Mouse (Mus musculus): ENCODE measurements around the gene Lrrc8e. TPM values are rescaled to one million over a fixed set of nuclear protein-coding genes. Genes with fewer than 3 reads are reported as not detected.

The Lrrc8e gene
- polyA plus RNA-seq (2014; fragmentation: Nextera tagmentation; extraction: Ambion mirVana), result 0.20 and 0.21 TPM in 2 replicates

GRCm38 (mm10) chr8:4226739-4227347 lies at the start of gene Lrrc8e:
Lrrc8e (plus strand) TSS chr8:4226827.
- Histone ChIP-seq H3K27ac (ENCODE audit: low read depth, low read length) (no peak within 1 kb of the TSS), H3K36me3 (ENCODE audit: control insufficient read depth, insufficient read depth, low read length) (no peaks in the 10 kb centered on the region), H3K4me3 (ENCODE audit: low read depth, low read length) (peak within 1 kb of the TSS; percentile 12), H3K4me2 (ENCODE audit: low read depth, low read length, severe bottlenecking) (peak within 1 kb of the TSS; percentile 43), H3K9me3 (ENCODE audit: control insufficient read depth, low read length) (no peaks in the 10 kb centered on the region), H3K4me1 (replicated peaks; ENCODE audit: control insufficient read depth, insufficient read depth, low read length) (peaks cover 2% of the 10 kb centered on the region; the same call in 1 of the 2 replicates), H3K27me3 (ENCODE audit: control insufficient read depth, insufficient read depth, low read length) (peaks cover 7% of the 10 kb centered on the region), H3K9ac (ENCODE audit: low read length) (peak within 1 kb of the TSS; percentile 21; the same call in 1 of the 2 replicates)
- no peak for DNase-seq (ENCODE audit: low spot score)
- ATAC-seq (replicated peaks; ENCODE audit: low FRiP score), result peak; percentile 63
- 4% methylated on average over 33 of the region's 33 CpGs for WGBS

- H3K4me3 ChIP-seq (ENCODE audit: low read depth, low read length), result no peak overlapping the region
- H3K9ac ChIP-seq (ENCODE audit: low read length), result no peak overlapping the region
- no peaks in the 10 kb centered on the region for H3K27me3 ChIP-seq (ENCODE audit: control insufficient read depth, insufficient read depth, low read length)
- H3K36me3 ChIP-seq (ENCODE audit: control insufficient read depth, insufficient read depth, low read length), result no peaks in the 10 kb centered on the region; the same call in 1 of the 2 replicates
- no peak overlapping the region for H3K4me2 ChIP-seq (ENCODE audit: low read depth, low read length, severe bottlenecking)
- DNase-seq (ENCODE audit: low spot score) (no peak), ATAC-seq (replicated peaks; ENCODE audit: low FRiP score) (no peak)
- H3K9me3 ChIP-seq (ENCODE audit: control insufficient read depth, low read length), result no peaks in the 10 kb centered on the region
- 82% methylated on average over 8 of the region's 8 CpGs for WGBS
- H3K27ac ChIP-seq (ENCODE audit: low read depth, low read length), result no peak overlapping the region
- no peaks in the 10 kb centered on the region for H3K4me1 ChIP-seq (replicated peaks; ENCODE audit: control insufficient read depth, insufficient read depth, low read length)
Observed at GRCm38 (mm10) chr8:4183409-4183808, 43.2 kb upstream of the Lrrc8e start.

- no peak overlapping the region for H3K4me2 ChIP-seq (ENCODE audit: low read depth, low read length, severe bottlenecking)
- ATAC-seq (replicated peaks; ENCODE audit: low FRiP score) (no peak), DNase-seq (ENCODE audit: low spot score) (no peak)
- 85% methylated on average over 2 of the region's 2 CpGs for WGBS
- H3K9ac ChIP-seq (ENCODE audit: low read length), result no peak overlapping the region
- H3K9me3 ChIP-seq (ENCODE audit: control insufficient read depth, low read length), result no peaks in the 10 kb centered on the region
- H3K36me3 ChIP-seq (ENCODE audit: control insufficient read depth, insufficient read depth, low read length), result no peaks in the 10 kb centered on the region; the same call in 1 of the 2 replicates
- H3K4me1 ChIP-seq (replicated peaks; ENCODE audit: control insufficient read depth, insufficient read depth, low read length), result no peaks in the 10 kb centered on the region
- H3K27me3 ChIP-seq (ENCODE audit: control insufficient read depth, insufficient read depth, low read length), result no peaks in the 10 kb centered on the region
- no peak overlapping the region for H3K27ac ChIP-seq (ENCODE audit: low read depth, low read length)
- H3K4me3 ChIP-seq (ENCODE audit: low read depth, low read length), result no peak overlapping the region
Observed at GRCm38 (mm10) chr8:4186151-4186550, 40.5 kb upstream of the Lrrc8e start.

- no peak for ATAC-seq (replicated peaks; ENCODE audit: low FRiP score)
- no peak overlapping the region for H3K27ac ChIP-seq (ENCODE audit: low read depth, low read length)
- peaks cover 3% of the 10 kb centered on the region; the same call in 1 of the 2 replicates for H3K4me1 ChIP-seq (replicated peaks; ENCODE audit: control insufficient read depth, insufficient read depth, low read length)
- no peak overlapping the region for H3K4me3 ChIP-seq (ENCODE audit: low read depth, low read length)
- H3K9me3 ChIP-seq (ENCODE audit: control insufficient read depth, low read length), result no peaks in the 10 kb centered on the region
- H3K4me2 ChIP-seq (ENCODE audit: low read depth, low read length, severe bottlenecking), result no peak overlapping the region
- H3K36me3 ChIP-seq (ENCODE audit: control insufficient read depth, insufficient read depth, low read length), result no peaks in the 10 kb centered on the region; the same call in 1 of the 2 replicates
- H3K9ac ChIP-seq (ENCODE audit: low read length), result no peak overlapping the region
- no peak for DNase-seq (ENCODE audit: low spot score)
- no peaks in the 10 kb centered on the region for H3K27me3 ChIP-seq (ENCODE audit: control insufficient read depth, insufficient read depth, low read length)
Observed at GRCm38 (mm10) chr8:4188605-4189004, 38.0 kb upstream of the Lrrc8e start.

- Histone ChIP-seq H3K9ac (ENCODE audit: low read length) (no peak overlapping the region), H3K4me2 (ENCODE audit: low read depth, low read length, severe bottlenecking) (no peak overlapping the region), H3K36me3 (ENCODE audit: control insufficient read depth, insufficient read depth, low read length) (no peaks in the 10 kb centered on the region; the same call in 1 of the 2 replicates), H3K27ac (ENCODE audit: low read depth, low read length) (no peak overlapping the region), H3K27me3 (ENCODE audit: control insufficient read depth, insufficient read depth, low read length) (no peaks in the 10 kb centered on the region), H3K4me3 (ENCODE audit: low read depth, low read length) (no peak overlapping the region), H3K4me1 (replicated peaks; ENCODE audit: control insufficient read depth, insufficient read depth, low read length) (peaks cover 3% of the 10 kb centered on the region; the same call in 1 of the 2 replicates), H3K9me3 (ENCODE audit: control insufficient read depth, low read length) (no peaks in the 10 kb centered on the region)
- DNase-seq (ENCODE audit: low spot score) (no peak), ATAC-seq (replicated peaks; ENCODE audit: low FRiP score) (no peak)
- 41% methylated on average over 3 of the region's 3 CpGs for WGBS
Observed at GRCm38 (mm10) chr8:4189031-4189722, 37.5 kb upstream of the Lrrc8e start.

- no peaks in the 10 kb centered on the region for H3K9me3 ChIP-seq (ENCODE audit: control insufficient read depth, low read length)
- 52% methylated on average over 5 of the region's 5 CpGs for WGBS
- ATAC-seq (replicated peaks; ENCODE audit: low FRiP score) (peak; percentile 42), DNase-seq (ENCODE audit: low spot score) (no peak)
- H3K36me3 ChIP-seq (ENCODE audit: control insufficient read depth, insufficient read depth, low read length), result no peaks in the 10 kb centered on the region; the same call in 1 of the 2 replicates
- H3K27me3 ChIP-seq (ENCODE audit: control insufficient read depth, insufficient read depth, low read length), result no peaks in the 10 kb centered on the region
- H3K4me3 ChIP-seq (ENCODE audit: low read depth, low read length), result no peak overlapping the region
- H3K4me1 ChIP-seq (replicated peaks; ENCODE audit: control insufficient read depth, insufficient read depth, low read length), result peaks cover 3% of the 10 kb centered on the region; the same call in 1 of the 2 replicates
- peak overlapping the region; percentile 61 for H3K27ac ChIP-seq (ENCODE audit: low read depth, low read length)
- peak overlapping the region; percentile 12; the same call in 1 of the 2 replicates for H3K9ac ChIP-seq (ENCODE audit: low read length)
- H3K4me2 ChIP-seq (ENCODE audit: low read depth, low read length, severe bottlenecking), result no peak overlapping the region
Observed at GRCm38 (mm10) chr8:4192305-4192704, 34.3 kb upstream of the Lrrc8e start.

- H3K9me3 ChIP-seq (ENCODE audit: control insufficient read depth, low read length), result no peaks in the 10 kb centered on the region
- WGBS, result 2% methylated on average over 18 of the region's 18 CpGs
- DNase-seq (ENCODE audit: low spot score), result peak; percentile 94
- no peaks in the 10 kb centered on the region for H3K27me3 ChIP-seq (ENCODE audit: control insufficient read depth, insufficient read depth, low read length)
- no peak overlapping the region for H3K4me3 ChIP-seq (ENCODE audit: low read depth, low read length)
- peaks cover 3% of the 10 kb centered on the region; the same call in 1 of the 2 replicates for H3K4me1 ChIP-seq (replicated peaks; ENCODE audit: control insufficient read depth, insufficient read depth, low read length)
- peak overlapping the region; percentile 35 for H3K4me2 ChIP-seq (ENCODE audit: low read depth, low read length, severe bottlenecking)
- no peaks in the 10 kb centered on the region; the same call in 1 of the 2 replicates for H3K36me3 ChIP-seq (ENCODE audit: control insufficient read depth, insufficient read depth, low read length)
- peak; percentile 92 for ATAC-seq (replicated peaks; ENCODE audit: low FRiP score)
- peak overlapping the region; percentile 61 for H3K27ac ChIP-seq (ENCODE audit: low read depth, low read length)
- H3K9ac ChIP-seq (ENCODE audit: low read length), result peak overlapping the region; percentile 12; the same call in 1 of the 2 replicates
Observed at GRCm38 (mm10) chr8:4192807-4193587, 33.6 kb upstream of the Lrrc8e start.

- Histone ChIP-seq H3K4me1 (replicated peaks; ENCODE audit: control insufficient read depth, insufficient read depth, low read length) (peaks cover 3% of the 10 kb centered on the region; the same call in 1 of the 2 replicates), H3K9ac (ENCODE audit: low read length) (no peak overlapping the region), H3K36me3 (ENCODE audit: control insufficient read depth, insufficient read depth, low read length) (no peaks in the 10 kb centered on the region; the same call in 1 of the 2 replicates), H3K27ac (ENCODE audit: low read depth, low read length) (no peak overlapping the region), H3K9me3 (ENCODE audit: control insufficient read depth, low read length) (no peaks in the 10 kb centered on the region), H3K4me3 (ENCODE audit: low read depth, low read length) (no peak overlapping the region), H3K27me3 (ENCODE audit: control insufficient read depth, insufficient read depth, low read length) (no peaks in the 10 kb centered on the region), H3K4me2 (ENCODE audit: low read depth, low read length, severe bottlenecking) (no peak overlapping the region)
- ATAC-seq (replicated peaks; ENCODE audit: low FRiP score) (no peak; the same call in 1 of the 2 replicates), DNase-seq (ENCODE audit: low spot score) (no peak)
- WGBS, result 54% methylated on average over 7 of the region's 7 CpGs
Observed at GRCm38 (mm10) chr8:4193588-4193894, 33.1 kb upstream of the Lrrc8e start.
